Mouse (Mus musculus) WW6 (cell line): ENCODE data around the gene Gm20388.

Experiments used
- DNase-seq: peaks from one replicate; pipeline ENCODE4 v3.0.0-alpha.2; 2013; ENCODE audit warnings: low read depth, low spot score

The Gm20388 gene

GRCm38 (mm10) chr8:121695585-121696184, 1785.0 kb downstream of the Gm20388 start:
- DNase-seq, result no peak

- no peak for DNase-seq
Measured at GRCm38 (mm10) chr8:121697735-121698614, 1787.3 kb downstream of the Gm20388 start.

GRCm38 (mm10) chr8:121698615-121699101, 1788.0 kb downstream of the Gm20388 start:
- DNase-seq, result no peak

- no peak for DNase-seq
Measured at GRCm38 (mm10) chr8:121699936-121700335, 1789.3 kb downstream of the Gm20388 start.

GRCm38 (mm10) chr8:121705174-121705573, 1794.5 kb downstream of the Gm20388 start:
- no peak for DNase-seq

- DNase-seq, result no peak
Measured at GRCm38 (mm10) chr8:121706956-121707355, 1796.3 kb downstream of the Gm20388 start.

GRCm38 (mm10) chr8:121708406-121708805, 1797.8 kb downstream of the Gm20388 start:
- DNase-seq, result no peak

GRCm38 (mm10) chr8:121717502-121717901, 1806.9 kb downstream of the Gm20388 start:
- no peak for DNase-seq

GRCm38 (mm10) chr8:121717982-121718425, 1807.4 kb downstream of the Gm20388 start:
- DNase-seq, result peak; percentile 89

GRCm38 (mm10) chr8:121718925-121719324, 1808.3 kb downstream of the Gm20388 start:
- no peak for DNase-seq

GRCm38 (mm10) chr8:121721072-121721471, 1810.4 kb downstream of the Gm20388 start:
- no peak for DNase-seq

GRCm38 (mm10) chr8:121723846-121724245, 1813.2 kb downstream of the Gm20388 start:
- DNase-seq, result no peak

- no peak for DNase-seq
Measured at GRCm38 (mm10) chr8:121727164-121727563, 1816.5 kb downstream of the Gm20388 start.

GRCm38 (mm10) chr8:121729323-121729722, 1818.7 kb downstream of the Gm20388 start, which contains the start of gene Jph3:
Gene Jph3 (plus strand): TSS chr8:121729623.
- no peak for DNase-seq

GRCm38 (mm10) chr8:121729754-121730153, 1819.1 kb downstream of the Gm20388 start:
- no peak for DNase-seq

GRCm38 (mm10) chr8:121730170-121730569, 1819.5 kb downstream of the Gm20388 start:
- no peak for DNase-seq

GRCm38 (mm10) chr8:121730646-121731045, 1820.0 kb downstream of the Gm20388 start:
- no peak for DNase-seq

GRCm38 (mm10) chr8:121731060-121731459, 1820.4 kb downstream of the Gm20388 start:
- DNase-seq, result no peak

- DNase-seq, result no peak
Measured at GRCm38 (mm10) chr8:121731471-121732333, 1821.1 kb downstream of the Gm20388 start.

GRCm38 (mm10) chr8:121732334-121732665, 1821.7 kb downstream of the Gm20388 start:
- DNase-seq, result no peak

GRCm38 (mm10) chr8:121734262-121734661, 1823.6 kb downstream of the Gm20388 start:
- no peak for DNase-seq

- DNase-seq, result peak; percentile 71
Measured at GRCm38 (mm10) chr8:121736236-121736635, 1825.6 kb downstream of the Gm20388 start.
